Mouse (Mus musculus): Measurements from ENCODE around the gene Tlx2.

- TF ChIP-seq CTCF (IDR thresholded peaks at IDR 0.05) (no peak), EP300 (IDR thresholded peaks at IDR 0.05) (no peak)
Measured at GRCm38 (mm10) chr6:83118369-83118768, 48.3 kb upstream of the Tlx2 start.

Data from lung, postnatal 0 days (tissue).